Mouse (Mus musculus) heart, postnatal 36 days (tissue): Measurements from ENCODE around the gene Rps15. TPM values are rescaled to one million over a fixed set of nuclear protein-coding genes. Genes with fewer than 3 reads are reported as not detected.
"Not testable (repeated sequence)": the region's sequence is repeated elsewhere in the genome, so short reads cannot be mapped to it uniquely, and the experiment has no call there.

ENCODE experiments used
- DNase-seq, 2 experiments: peaks; one replicate each; pipeline ENCODE4 v3.0.0; 2021 to 2022
- intact Hi-C: fragments of 180-260 bp; cut with DNase I; formaldehyde crosslinking; loops from one replicate; pipeline ENCODE4 v1.15.1; 2025
- total RNA-seq, 2 experiments: library from RNA; stranded (reverse); gene quantifications; 2 replicates each; pipeline ENCODE4 v1.2.3; 2021

Rps15 gene
- total RNA-seq = 100 to 1,000 TPM; 748 to 777 TPM

DNA sequence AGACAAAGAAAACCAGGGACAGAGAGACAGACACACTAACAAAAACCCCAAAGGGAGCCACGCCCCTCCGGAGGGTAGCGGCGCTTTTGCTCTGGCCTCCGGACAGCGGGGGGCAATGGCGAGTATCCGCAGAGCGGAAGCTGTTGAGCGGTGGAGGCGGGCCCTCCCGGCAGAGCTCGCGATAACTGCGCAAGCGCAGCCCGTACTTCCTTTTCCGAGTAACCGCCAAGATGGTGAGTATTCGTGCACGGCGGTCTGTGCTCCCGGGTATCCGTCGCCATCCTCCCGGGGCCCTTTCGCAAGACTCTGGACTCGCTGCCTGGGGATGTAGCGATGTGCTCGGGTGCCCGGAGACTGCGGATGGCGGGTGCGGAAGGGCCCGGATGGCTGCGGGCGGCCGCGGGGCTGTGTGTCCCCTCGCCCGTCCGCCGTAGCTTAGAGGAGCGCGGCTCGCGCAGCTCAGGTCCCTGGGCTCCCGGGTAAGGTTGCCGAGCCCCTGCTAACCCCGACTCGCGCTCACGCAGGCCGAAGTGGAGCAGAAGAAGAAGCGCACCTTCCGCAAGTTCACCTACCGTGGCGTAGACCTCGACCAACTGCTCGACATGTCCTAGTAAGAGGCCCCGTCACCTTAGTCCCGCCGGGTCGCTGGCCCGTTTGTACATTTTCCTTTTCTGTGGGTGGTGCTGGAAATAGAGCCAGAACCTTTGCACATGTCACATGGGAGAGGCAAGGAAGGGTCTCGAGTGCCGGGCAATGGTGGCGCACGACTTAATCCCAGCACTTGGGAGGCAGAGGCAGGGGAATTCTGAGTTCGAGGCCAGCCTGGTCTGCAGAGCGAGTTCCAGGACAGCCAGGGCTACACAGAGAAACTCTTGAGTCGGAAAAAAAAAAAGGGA is at the start of gene Rps15:
Gene Rps15 (plus strand): TSS at position 203 of the 896 bp plus-strand sequence.
- intact Hi-C loops = no loop called here
- DNase-seq = peak; percentile 94

DNA sequence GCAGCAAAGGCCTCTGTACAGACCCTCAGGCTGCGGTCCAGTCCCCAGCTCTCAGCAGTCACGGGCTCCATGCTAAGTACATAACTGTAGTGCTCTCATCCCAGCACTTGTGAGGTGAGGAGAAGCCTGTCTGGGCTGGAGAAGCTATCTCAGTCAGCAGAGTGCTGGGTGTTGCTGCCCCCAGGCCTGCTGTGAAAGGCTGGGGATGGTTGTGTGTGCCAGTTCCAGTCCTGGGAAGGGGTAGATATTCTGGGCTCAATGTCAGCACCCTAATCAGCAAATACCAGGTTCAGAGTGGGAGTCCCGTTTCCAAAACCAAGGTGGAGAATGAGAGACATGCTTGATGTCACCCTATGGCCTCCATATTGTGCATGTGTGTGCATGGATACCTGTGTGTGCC is 49.6 kb upstream of the Rps15 start:
- intact Hi-C loops = no loop called here
- DNase-seq = no peak

DNA sequence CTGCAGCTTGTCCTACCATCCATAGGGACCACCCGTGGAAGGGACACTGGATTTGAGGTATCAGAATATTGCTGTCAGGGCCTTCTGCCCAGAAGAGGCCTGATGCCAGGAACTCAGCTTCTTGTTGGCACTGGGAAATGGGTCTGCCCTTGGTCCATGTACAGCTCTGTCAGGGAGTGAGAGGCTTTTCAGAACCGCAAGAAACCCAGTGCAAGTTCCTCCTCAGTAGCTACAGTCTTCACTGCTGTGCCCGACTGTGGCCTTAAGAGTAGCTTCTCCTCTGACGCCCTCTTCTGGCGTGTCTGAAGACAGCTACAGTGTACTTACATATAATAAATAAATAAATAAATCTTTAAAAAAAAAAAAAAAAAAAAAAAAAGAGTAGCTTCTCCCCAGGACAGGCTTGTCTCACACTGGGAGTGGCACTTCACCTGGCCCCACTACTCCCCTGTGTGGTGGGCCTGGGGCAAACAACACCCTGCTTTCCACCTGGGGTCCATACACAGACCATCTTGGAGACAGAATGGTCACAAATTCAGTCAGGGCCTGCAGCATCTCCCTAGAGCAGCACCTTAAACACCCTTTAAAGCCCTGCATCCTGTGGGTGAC is 47.4 kb upstream of the Rps15 start:
- no peak for DNase-seq
- intact Hi-C loops = loop anchor here (1.0 kb wide), 2 partner anchors 46 to 70 kb away; no protein-coding TSS in a partner anchor

DNA sequence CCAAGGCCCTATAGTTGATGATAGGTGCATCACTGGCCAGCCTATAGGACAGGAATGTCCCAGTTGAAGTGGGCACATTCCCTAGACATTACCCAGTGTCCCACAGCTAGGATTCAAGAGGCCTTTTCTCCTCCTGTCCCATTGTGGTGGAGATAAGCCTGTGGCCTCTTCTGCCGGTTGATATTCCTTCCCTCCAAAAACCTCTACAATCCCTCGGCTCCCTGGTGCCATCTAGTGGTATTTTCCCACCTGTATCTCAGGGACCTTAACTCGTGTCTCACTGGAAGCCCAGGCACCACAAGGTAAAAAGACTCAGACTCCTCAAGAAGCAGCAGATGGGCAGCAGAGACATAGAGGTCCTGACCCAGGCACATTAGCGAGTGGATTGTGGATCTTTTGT is 46.7 kb upstream of the Rps15 start:
- intact Hi-C loops = loop anchor here (1.0 kb wide), 2 partner anchors 46 to 70 kb away; no protein-coding TSS in a partner anchor
- DNase-seq = peak; percentile 82 to 83

DNA sequence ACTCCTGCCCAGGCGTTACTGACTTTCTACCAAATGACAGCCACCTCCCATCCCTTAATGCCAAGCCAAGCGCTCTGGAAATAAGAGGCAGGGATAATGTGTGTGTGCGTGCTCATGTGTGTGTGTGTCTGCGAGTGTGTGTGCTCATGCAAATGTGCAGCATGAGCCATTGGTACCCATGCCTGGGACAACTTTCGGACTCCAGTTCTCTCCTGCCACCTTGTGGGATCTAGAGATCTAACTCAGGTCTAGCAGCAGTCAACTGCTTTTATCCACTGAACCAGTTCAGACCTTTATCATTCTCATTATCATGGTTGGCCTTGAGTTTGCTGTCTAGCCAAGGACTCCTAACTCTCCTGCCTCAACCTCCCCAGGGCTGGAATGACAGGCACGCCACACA is 44.4 kb upstream of the Rps15 start:
- intact Hi-C loops = no loop called here
- DNase-seq = no peak

DNA sequence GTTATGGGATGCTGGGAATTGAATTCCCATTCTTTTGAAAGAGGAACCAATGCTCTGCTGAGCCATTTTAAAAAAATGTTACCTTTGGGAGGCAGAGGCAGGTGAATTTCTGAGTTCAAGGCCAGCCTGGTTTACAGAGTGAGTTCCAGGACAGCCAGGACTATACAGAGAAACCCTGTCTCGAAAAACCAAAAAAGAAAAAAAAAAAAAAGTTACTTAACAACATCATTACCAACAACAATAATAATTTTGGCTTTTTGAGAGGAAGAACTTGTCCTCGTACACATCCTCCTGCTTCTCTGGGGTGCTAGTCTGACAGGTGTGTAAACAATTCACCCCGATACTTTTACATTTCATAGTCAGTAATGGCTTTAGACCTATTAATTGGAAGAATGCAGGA is 43.8 kb upstream of the Rps15 start:
- intact Hi-C loops, DNase-seq: not testable (repeated sequence)

DNA sequence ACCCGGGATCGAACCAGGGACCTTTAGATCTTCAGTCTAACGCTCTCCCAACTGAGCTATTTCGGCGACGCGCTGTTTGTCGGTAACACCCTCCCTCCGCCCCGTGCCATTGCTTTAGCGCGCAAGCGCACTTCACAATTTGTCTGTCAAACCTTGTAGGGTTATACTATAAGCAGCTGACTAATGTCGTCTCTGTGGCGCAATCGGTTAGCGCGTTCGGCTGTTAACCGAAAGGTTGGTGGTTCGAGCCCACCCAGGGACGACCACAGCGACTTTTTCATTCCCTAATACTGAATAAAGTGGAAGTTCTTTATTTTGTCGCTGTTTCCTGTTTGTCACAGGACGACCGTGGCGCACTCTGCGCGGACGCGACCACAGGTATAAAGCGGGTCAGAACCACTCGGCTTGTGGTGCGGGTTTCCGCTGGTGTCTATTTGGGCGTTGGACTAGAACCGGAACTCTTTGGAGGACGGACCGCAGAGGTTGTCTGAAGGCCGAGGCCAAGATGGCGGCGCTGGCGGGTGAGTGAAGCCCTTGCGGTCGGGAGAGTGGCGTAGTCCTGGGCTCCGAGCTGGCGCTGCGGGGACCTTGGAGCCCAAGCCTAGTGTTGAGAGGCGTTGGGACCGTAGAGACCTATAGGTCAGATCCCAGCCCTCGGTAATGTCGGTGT is 43.1 kb upstream of the Rps15 start, which contains the start of gene Ndufs7:
Gene Ndufs7 (plus strand): TSS at position 151 of the 670 bp plus-strand sequence.
- DNase-seq = peak; percentile 94 to 99
- intact Hi-C loops = no loop called here

DNA sequence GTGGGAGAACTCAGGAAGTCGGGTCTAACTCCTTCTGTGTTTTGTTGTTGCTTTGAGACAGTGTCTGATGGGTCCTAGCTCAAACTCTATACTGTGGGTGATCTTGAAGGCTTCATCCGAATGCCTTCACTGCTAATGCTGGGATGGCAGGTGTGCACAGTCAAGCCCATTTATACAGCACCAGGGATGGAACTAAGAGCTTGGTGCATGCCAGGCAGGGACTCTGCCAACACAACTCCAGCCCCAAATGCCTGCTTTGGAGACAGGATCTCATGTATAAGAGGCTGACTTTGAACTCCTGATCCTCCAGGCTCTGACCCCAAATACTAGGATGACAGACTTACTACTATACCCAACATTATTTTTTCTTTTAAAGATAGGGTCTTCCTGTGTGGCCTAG is 42.2 kb upstream of the Rps15 start:
- no peak for DNase-seq
- intact Hi-C loops = no loop called here

DNA sequence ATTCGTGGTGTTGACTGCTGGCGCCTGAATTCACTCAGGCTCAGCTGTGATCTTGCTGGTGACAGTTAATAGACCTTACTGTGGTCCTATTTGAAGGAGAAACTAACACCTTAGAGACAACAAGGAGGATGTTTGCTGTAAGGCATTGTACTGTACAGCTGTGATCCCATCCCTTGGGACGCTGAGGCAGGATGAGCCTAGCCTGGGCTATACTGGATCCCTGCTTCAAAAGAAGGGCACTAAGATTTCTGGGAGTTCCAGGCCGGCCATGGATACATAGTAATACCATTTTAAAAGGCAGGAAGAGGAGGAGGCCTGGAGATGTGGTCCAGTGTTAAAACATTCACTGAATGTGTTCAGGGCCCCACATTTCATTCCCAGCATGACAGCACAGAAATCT is 41.7 kb upstream of the Rps15 start:
- intact Hi-C loops = no loop called here
- no peak for DNase-seq

DNA sequence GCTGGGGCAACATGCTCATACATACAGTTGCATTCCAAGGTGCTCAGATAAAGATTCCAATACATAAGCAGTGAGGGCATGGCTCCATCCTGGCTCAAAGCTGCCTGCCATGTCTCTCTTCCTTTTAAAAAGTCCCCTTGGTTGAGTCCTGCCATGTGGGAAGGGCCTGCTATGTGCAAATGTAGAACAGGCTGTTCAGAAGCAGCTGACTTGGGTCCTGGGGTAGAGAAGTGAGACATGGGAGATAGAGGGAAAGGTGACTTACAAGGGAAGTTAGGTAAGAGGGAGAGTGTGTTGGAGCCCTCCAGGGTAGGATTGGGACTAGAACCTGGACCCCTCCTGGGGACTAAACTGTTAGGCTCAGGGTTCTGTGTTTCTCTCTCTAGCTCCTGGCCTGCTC is 40.2 kb upstream of the Rps15 start:
- intact Hi-C loops = no loop called here

DNA sequence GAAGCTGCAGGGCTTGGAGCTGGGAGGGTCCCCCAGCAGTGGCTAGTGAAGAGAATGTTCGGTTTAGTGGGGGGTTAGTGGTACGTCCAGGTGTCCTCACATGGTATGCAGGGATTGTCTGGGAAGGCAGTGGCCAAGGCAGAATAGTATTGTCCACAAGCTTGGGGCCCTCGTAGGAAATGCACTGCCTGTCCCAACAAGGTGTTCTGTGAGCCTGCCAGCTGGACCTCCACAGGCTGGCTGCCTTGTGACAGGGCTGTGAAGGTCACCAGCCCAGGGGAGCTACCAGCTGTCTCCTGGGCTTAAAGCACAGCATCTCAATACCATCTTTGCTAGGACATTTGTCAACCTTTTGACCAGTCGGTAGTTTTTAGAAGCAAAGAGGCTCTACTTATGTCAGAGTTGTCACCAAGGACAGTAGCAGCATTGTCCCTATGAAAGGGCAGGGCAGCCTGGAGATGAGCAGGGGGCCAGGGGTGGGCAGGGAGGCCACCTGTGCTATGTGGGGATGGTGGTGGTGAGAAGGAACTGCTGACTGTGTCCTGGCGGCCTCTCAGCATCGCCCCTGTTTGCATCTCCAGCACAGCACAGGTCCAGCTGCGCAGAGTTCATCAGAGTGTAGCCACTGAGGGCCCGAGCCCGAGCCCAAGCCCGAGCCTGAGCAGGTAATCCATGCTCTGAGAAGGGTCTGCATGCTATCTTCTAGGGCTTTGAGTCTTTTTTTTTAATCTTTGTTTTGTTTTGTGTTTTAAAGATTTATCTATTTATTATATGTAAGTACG is 39.6 kb upstream of the Rps15 start:
- intact Hi-C loops = no loop called here
- DNase-seq = no peak

More for the DNA sequence above, 40.2 kb upstream of the Rps15 start:
- no peak for DNase-seq

DNA sequence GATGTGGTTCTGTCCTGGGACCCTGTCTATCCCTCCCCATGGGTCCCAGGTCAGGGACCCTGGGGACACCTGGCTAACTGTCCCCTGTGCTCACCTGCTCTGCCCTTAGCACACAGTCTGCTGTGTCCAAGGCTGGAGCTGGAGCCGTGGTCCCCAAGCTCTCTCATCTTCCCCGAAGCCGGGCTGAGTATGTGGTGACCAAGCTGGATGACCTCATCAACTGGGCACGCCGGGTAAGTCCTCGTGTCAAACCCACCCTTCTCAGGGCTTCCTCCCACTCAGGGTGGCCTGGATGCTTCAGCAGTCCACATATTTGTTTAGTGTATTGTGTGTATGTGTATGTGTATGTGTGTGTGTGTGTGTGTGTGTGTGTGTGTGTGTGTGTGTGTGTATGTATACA is 38.7 kb upstream of the Rps15 start:
- no peak for DNase-seq
- intact Hi-C loops = no loop called here

DNA sequence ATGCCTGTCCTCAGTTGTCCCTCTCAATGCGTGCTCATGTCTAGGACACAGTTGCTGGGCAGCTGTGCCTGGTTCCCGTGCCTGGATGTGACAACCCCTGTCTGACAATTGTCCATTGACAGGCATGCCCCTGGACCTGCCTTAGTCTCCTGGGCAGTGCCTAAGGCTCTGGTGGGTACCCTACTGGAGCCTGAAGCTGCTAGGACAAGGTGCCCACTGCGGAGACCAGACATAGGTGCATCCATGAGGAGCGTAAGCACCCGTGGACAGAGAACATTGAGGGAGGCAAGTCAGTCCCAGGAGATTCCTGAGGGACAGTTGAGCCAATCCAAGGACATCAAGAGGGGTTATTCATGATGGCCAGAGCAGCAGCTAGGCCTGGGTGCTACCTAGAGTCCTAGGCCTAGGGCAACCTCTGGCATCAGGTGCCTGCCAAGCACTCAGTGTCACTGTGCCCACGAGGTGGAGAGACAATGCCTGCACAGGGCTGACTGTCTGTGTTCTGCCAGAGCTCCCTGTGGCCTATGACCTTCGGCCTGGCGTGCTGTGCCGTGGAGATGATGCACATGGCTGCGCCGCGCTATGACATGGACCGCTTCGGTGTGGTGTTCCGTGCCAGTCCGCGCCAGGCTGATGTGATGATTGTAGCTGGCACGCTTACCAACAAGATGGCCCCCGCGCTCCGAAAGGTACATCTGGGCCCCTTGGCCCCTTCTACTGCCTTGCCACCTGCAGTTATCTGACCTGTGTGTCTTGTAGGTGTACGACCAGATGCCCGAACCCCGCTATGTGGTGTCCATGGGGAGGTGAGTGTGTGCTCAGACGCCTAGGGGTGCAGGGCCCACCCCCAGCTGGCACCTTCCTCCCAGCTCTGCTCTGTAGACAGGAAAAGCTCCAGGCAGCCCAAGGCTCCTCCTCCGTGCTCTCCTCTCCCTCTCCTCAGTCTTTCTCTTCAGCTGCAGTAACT is 37.6 kb upstream of the Rps15 start:
- no peak for DNase-seq
- intact Hi-C loops = no loop called here

DNA sequence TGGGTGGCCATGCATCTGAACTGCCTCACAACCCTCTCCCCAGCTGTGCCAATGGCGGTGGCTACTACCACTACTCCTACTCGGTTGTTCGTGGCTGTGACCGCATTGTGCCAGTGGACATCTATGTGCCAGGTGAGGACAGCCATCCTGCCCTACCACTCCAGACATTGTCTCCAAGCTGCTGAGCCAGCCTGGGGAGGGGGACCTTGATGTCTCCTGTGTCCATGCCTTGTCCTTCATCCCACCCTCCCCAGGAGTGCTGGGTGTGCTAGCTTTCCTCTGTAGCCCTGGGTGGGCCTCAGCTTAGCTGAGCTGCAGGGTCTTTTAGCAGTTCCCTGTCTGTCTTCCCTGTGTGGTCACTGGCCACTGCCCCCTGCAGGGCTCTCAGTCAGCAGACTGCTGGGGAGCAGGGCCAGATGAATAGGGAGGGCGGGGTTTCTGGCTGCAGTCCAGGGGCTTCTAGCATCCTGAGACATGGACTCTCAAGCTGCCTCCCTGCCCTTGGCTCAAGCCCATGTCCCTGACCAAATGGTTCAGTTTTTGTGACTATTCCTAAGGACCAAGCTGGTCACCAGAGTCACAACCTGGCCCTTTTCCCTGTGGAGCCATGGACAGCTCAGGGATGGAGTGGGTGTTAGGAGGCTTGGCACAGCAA is 36.2 kb upstream of the Rps15 start:
- DNase-seq = peak in 1 of 2 experiments; percentile 43

DNA sequence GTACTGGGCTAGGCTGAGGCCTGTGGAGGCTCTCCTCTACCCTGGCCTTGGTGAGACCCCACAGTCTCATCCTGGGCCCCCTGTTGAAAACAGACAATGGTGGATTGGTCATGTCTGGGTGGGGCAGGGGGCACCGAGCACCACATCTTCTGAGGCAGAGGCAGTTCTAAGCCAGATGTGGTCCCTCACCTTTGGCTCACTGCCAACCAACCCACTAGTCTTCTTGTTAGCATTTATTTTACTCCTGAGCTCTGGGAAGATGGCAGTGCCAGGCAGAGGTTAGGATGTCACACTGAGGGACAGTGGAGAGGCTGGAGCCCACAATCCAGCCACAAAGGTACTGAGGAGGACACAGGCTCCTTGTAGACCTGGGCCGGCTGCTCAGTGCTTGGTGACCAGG is 34.3 kb upstream of the Rps15 start:
- intact Hi-C loops = no loop called here

More for the DNA sequence above, 36.2 kb upstream of the Rps15 start:
- intact Hi-C loops = no loop called here

DNA sequence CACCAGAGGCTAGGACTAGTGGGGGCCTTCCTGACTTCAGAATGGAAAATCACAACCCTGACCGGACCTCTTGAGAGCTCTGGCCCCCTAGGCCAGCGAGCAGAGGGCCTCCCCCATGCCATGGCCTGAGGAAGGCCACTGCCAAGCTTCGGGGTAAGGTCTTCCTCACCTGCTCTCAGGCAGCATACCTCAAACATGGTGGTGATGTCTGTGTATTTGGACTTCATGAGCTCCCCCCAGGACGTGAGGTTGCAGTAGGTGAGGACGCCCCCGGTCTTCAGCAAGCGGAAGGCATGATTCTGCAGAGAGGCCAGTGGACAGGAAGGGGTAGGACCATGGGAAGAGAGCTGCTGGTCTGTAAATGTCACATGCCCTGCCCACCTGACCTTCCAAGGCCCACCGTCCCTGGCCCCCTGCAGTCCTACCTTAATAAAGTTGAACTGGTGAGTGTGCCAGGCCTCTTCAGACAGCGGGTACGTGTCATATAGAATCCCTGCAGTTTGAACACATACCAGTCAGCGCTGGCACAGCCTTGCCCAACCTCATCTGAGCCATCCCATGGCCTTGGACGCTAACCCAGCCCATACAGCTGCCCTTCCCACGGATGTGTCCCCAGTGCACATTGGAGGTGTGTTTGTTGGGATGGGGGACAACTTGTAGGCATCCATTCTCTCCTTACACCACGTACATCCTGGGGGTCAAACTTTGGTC is 33.3 kb upstream of the Rps15 start:
- intact Hi-C loops = no loop called here
- DNase-seq = no peak

More for the DNA sequence above, 34.3 kb upstream of the Rps15 start:
- DNase-seq = no peak

DNA sequence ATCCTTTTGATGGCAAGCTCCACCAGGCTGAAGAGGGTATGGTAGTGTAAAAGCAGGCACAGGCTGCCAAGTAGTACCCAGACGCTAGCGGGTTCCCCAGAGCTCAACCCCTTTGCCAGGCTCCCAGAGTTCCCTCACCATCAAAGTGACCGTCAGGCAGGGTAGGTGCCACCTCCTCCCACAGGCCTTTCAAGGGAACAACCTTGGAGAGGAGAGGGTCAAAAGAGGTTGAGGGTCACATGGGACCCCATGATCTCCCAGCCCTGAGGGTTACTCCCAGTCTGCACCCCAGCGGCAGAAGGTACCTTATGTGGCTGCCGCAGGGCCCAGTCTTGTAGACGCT is 32.8 kb upstream of the Rps15 start:
- DNase-seq = no peak
- intact Hi-C loops = no loop called here
